39 mouse cellular contexts compared by ENCODE assay signal in genomic region chr12:31202509-31202908, GRCm38 (mm10). TPM values are rescaled to one million over a fixed set of nuclear protein-coding genes. Genes with fewer than 3 reads are reported as not detected.
"Had no signal": no experiment of that assay in that cellular context is flagged by ENCODE, and none has a peak within 500 bp of the region (broad histone marks: within the 10 kb centered on the region; RNA-seq: fewer than 3 reads in every experiment).

No protein-coding gene starts in this region.

- H3K27ac ChIP-seq: heart, embryonic 10.5 days; heart, embryonic 13.5 days; heart, embryonic 15.5 days; hindbrain, embryonic 10.5 days; hindbrain, embryonic 12.5 days; hindbrain, embryonic 13.5 days; hindbrain, embryonic 14.5 days; hindbrain, embryonic 15.5 days; hindbrain, postnatal 0 days; intestine, embryonic 15.5 days; kidney, embryonic 15.5 days; kidney, postnatal 0 days; layer of hippocampus, adult 2 months; left cerebral cortex, adult 2 months had no signal

- H3K27me3 ChIP-seq: heart, embryonic 12.5 days; heart, embryonic 13.5 days; heart, embryonic 15.5 days; hindbrain, embryonic 12.5 days; hindbrain, embryonic 13.5 days; hindbrain, embryonic 15.5 days; intestine, embryonic 15.5 days; kidney, embryonic 15.5 days had no signal

- H3K4me3 ChIP-seq: heart, embryonic 10.5 days; heart, embryonic 12.5 days; heart, embryonic 13.5 days; heart, embryonic 15.5 days; hindbrain, embryonic 10.5 days; hindbrain, embryonic 12.5 days; hindbrain, embryonic 13.5 days; hindbrain, embryonic 15.5 days; intestine, embryonic 15.5 days; kidney, embryonic 15.5 days; layer of hippocampus, adult 2 months; left cerebral cortex, adult 2 months had no signal

- H3K4me1 ChIP-seq: heart, embryonic 12.5 days; hindbrain, embryonic 10.5 days; hindbrain, embryonic 12.5 days; hindbrain, embryonic 13.5 days; hindbrain, embryonic 15.5 days had no signal

- H3K36me3 ChIP-seq: heart, embryonic 10.5 days; heart, embryonic 12.5 days; heart, embryonic 13.5 days; heart, embryonic 15.5 days; hindbrain, embryonic 10.5 days; hindbrain, embryonic 12.5 days; hindbrain, embryonic 13.5 days; hindbrain, embryonic 15.5 days; intestine, embryonic 15.5 days; kidney, embryonic 15.5 days had no signal

- DNase-seq: heart, postnatal 10 days; heart, postnatal 14 days; heart, postnatal 36 days; heart, postnatal 4 days; kidney, adult 18-20 months; kidney, adult 9 months; kidney, postnatal 14 days; kidney, postnatal 25 days; kidney, postnatal 4 days; layer of hippocampus, adult 9-11 months; layer of hippocampus, postnatal 36 days had no signal

RNA-seq across cellular contexts. Expression of gene Gm6993, which starts 38.1 kb away (rescaled TPM):
- polyA plus RNA-seq: heart, embryonic 10.5 days; heart, embryonic 11.5 days; heart, embryonic 12.5 days; heart, embryonic 13.5 days; heart, embryonic 14.5 days; heart, embryonic 15.5 days; heart, embryonic 16.5 days; heart, postnatal 0 days; hindbrain, embryonic 10.5 days; hindbrain, embryonic 11.5 days; hindbrain, embryonic 12.5 days; hindbrain, embryonic 13.5 days; hindbrain, embryonic 14.5 days; hindbrain, embryonic 15.5 days; hindbrain, embryonic 16.5 days; hindbrain, postnatal 0 days; inflammation-experienced regulatory T-cells, adult 6 months; intestine, embryonic 14.5 days; intestine, embryonic 15.5 days; intestine, embryonic 16.5 days; intestine, postnatal 0 days; kidney, embryonic 14.5 days; kidney, embryonic 15.5 days; kidney, embryonic 16.5 days; kidney, postnatal 0 days; large intestine, adult 2 months had no signal
